Mouse (Mus musculus) heart, embryonic 13.5 days (tissue): ENCODE results near the gene Usmg5. TPM values are rescaled to one million over a fixed set of nuclear protein-coding genes. Genes with fewer than 3 reads are reported as not detected.

ENCODE experiments used
- ATAC-seq: fragments of 200-750 bp; cut with Nextera tagmentation; 2 replicates; pipeline ENCODE4 v1.8.0; 2017; ENCODE audit warnings: moderate TSS enrichment; ENCODE audit not compliant: insufficient number of reproducible peaks, low FRiP score, low TSS enrichment; ENCODE audit errors: extremely low read depth
- H3K27ac ChIP-seq: fragments of 300-500 bp; sonication (generic); replicated peaks from 2 replicates; pipeline ENCODE4 v1.5.1; 2015; ENCODE audit warnings: moderate library complexity, mild to moderate bottlenecking, inconsistent platforms
- H3K27me3 ChIP-seq: fragments of 300-500 bp; sonication (generic); replicated peaks from 2 replicates; pipeline ENCODE4 v1.6.1; 2015; ENCODE audit warnings: mild to moderate bottlenecking, inconsistent platforms
- H3K36me3 ChIP-seq: fragments of 300-500 bp; sonication (generic); 2 replicates; pipeline ENCODE4 v1.6.1; 2015; ENCODE audit warnings: mild to moderate bottlenecking, inconsistent platforms
- H3K4me1 ChIP-seq: fragments of 300-500 bp; sonication (generic); 2 replicates; pipeline ENCODE4 v1.6.1; 2015; ENCODE audit warnings: inconsistent platforms
- H3K4me2 ChIP-seq: fragments of 300-500 bp; sonication (generic); 2 replicates; pipeline ENCODE4 v1.6.1; 2015; ENCODE audit warnings: inconsistent platforms, mild to moderate bottlenecking, moderate library complexity
- H3K4me3 ChIP-seq: fragments of 300-500 bp; sonication (generic); 2 replicates; pipeline ENCODE4 v1.5.1; 2015; ENCODE audit warnings: moderate library complexity, mild to moderate bottlenecking, inconsistent platforms
- H3K9ac ChIP-seq: fragments of 300-500 bp; sonication (generic); 2 replicates; pipeline ENCODE4 v1.6.1; 2015; ENCODE audit warnings: inconsistent platforms, mild to moderate bottlenecking, moderate library complexity
- H3K9me3 ChIP-seq: fragments of 300-500 bp; sonication (generic); 2 replicates; pipeline ENCODE4 v1.6.1; 2016; ENCODE audit warnings: inconsistent platforms
- WGBS: fragments of 180-500 bp; shearing (Covaris S2); methylation state at CpG from one replicate; pipeline ENCODE4 v1.1.7; 2015; ENCODE audit warnings: mixed read lengths; 5-methylcytosine and 5-hydroxymethylcytosine counted together
- polyA plus RNA-seq: library from polyadenylated mRNA; unstranded; fragments of >200 nt; fragmentation: Nextera tagmentation; extraction: Ambion mirVana; gene quantifications from 2 replicates; pipeline ENCODE4 v1.2.1, GENCODE M21; 2015

Usmg5 gene
- polyA plus RNA-seq, 1 experiment from 2014 or later, result 2,381 TPM

DNA sequence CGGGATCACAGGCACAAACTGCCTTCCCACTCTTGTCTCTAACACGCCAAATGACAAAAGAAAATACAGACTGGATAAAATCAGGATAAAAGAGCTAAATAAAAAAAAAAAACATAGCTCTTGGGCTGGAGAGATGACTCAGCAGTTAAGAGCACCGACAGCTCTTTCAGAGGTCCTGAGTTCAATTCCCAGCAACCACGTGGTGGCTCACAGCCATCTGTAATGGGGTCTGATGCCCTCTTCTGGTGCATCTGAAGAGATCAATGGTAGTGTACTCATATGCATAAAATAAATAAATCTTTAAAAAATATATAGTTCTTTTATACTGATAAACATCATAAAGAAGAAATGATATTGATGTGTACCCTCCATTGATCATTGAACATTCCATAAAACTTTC, 37.5 kb downstream of the Usmg5 start:
- no peak for ATAC-seq

GRCm38 (mm10) chr19:47050271-47051032, 40.0 kb downstream of the Usmg5 start, which contains the start of gene Pcgf6:
TSS of gene Pcgf6 (minus strand) at chr19:47050906.
- no peaks in the 10 kb centered on the region for H3K27me3 ChIP-seq
- H3K9ac ChIP-seq, result peak within 1 kb of the TSS; percentile 91
- peak within 1 kb of the TSS; percentile 89 for H3K27ac ChIP-seq
- H3K4me2 ChIP-seq, result peak within 1 kb of the TSS; percentile 89
- peak within 1 kb of the TSS; percentile 89 for H3K4me3 ChIP-seq
- H3K36me3 ChIP-seq, result peaks cover 23% of the 10 kb centered on the region
- under 1% methylated on average over 75 of the region's 75 CpGs for WGBS
- H3K9me3 ChIP-seq, result no peaks in the 10 kb centered on the region
- peak; percentile 77 for ATAC-seq
- peaks cover 16% of the 10 kb centered on the region for H3K4me1 ChIP-seq

More for the DNA sequence above, 37.5 kb downstream of the Usmg5 start:
- Histone ChIP-seq H3K4me2 (no peak overlapping the region), H3K9me3 (no peaks in the 10 kb centered on the region), H3K4me3 (no peak overlapping the region), H3K4me1 (peaks cover 16% of the 10 kb centered on the region), H3K27me3 (no peaks in the 10 kb centered on the region), H3K36me3 (no peaks in the 10 kb centered on the region), H3K27ac (no peak overlapping the region), H3K9ac (no peak overlapping the region)
- WGBS, result 78% methylated on average over 4 of the region's 4 CpGs

DNA sequence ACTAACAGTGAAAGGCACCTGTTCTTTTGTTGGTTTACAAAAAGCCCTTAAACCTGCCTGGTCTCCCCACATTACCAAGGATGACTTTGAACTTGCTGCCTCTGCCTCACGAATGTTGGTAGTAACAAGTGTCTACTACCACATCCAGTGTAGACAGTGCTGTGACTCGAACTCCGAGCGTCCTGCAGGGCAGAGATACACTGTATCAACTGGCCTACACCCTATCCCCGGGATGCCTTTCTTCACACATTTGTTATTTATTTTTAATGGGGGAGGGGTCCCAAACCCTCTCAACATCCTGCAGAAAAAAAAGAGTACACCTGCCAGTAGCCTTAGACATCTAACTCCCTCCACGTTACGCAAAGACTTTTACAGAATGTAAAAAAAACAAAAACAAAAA, 40.6 kb downstream of the Usmg5 start:
- ATAC-seq, result no peak
- peak overlapping the region; percentile 89 for H3K4me3 ChIP-seq
- H3K27me3 ChIP-seq, result no peaks in the 10 kb centered on the region
- peaks cover 30% of the 10 kb centered on the region for H3K36me3 ChIP-seq
- H3K4me2 ChIP-seq, result peak overlapping the region; percentile 89
- H3K9me3 ChIP-seq, result no peaks in the 10 kb centered on the region
- WGBS, result 5% methylated on average over 7 of the region's 7 CpGs
- H3K4me1 ChIP-seq, result peaks cover 16% of the 10 kb centered on the region
- H3K9ac ChIP-seq, result peak overlapping the region; percentile 91
- no peak overlapping the region for H3K27ac ChIP-seq

GRCm38 (mm10) chr19:47049061-47049460, 41.4 kb downstream of the Usmg5 start:
- Histone ChIP-seq H3K27me3 (no peaks in the 10 kb centered on the region), H3K9ac (peak overlapping the region; percentile 91), H3K36me3 (peaks cover 34% of the 10 kb centered on the region), H3K4me2 (peak overlapping the region; percentile 89), H3K27ac (no peak overlapping the region), H3K4me3 (no peak overlapping the region), H3K4me1 (peaks cover 16% of the 10 kb centered on the region), H3K9me3 (no peaks in the 10 kb centered on the region)
- ATAC-seq, result no peak
- WGBS, result 68% methylated on average over 4 of the region's 4 CpGs

DNA sequence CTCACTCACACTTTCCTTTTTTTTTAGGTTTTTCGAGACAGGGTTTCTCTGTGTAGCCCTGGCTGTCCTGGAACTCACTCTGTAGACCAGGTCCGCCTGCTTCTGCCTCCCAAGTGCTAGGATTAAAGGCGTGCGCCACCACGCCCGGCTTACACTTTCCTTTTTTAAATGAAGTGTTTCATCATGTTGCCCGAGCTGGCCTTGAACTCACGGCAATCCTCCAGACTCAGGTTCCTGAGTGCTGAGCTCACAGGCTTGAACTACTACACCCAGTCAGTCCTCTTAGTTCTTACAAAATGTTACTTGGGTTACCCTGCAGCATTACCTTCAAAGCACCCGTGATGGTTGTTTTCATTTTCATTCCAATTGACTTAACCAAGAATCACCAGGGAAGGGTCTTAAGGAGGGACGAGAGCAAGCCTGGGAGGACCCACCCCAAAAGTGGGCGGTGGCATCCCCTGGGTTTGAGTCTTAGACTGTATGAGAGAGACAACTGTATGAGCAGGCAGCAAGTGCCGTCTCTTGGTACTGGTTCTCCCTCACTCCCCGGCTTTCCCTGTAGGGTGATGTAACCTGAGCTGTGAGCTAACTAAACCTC, 43.1 kb downstream of the Usmg5 start:
- no peak overlapping the region for H3K4me2 ChIP-seq
- no peak overlapping the region for H3K9ac ChIP-seq

DNA sequence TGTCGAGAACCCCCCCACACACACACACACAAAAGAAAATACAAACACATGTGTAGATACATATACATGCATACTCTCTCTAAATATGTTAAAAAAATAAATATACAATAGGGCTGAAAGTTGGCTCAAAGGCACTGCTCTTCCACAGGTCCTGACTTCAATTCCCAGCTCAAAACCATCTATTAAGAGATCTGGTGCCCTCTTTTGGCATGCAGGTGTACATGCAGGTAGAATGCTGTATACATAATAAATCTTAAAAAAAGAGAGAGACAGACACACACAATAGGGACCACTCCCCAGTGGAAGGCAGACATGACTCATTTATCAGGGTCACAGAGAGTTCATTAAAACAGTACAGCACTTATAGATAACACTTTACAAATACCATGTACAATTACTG, 44.1 kb downstream of the Usmg5 start:
- Histone ChIP-seq H3K36me3 (peaks cover 42% of the 10 kb centered on the region), H3K27ac (no peak overlapping the region), H3K9me3 (no peaks in the 10 kb centered on the region), H3K4me2 (no peak overlapping the region), H3K4me3 (no peak overlapping the region), H3K9ac (no peak overlapping the region), H3K27me3 (no peaks in the 10 kb centered on the region), H3K4me1 (peaks cover 16% of the 10 kb centered on the region)
- WGBS, result 100% methylated on average over 1 of the region's 1 CpGs
- no peak for ATAC-seq

More for the DNA sequence above, 43.1 kb downstream of the Usmg5 start:
- Histone ChIP-seq H3K27ac (no peak overlapping the region), H3K27me3 (no peaks in the 10 kb centered on the region), H3K9me3 (no peaks in the 10 kb centered on the region), H3K4me3 (no peak overlapping the region), H3K4me1 (peaks cover 16% of the 10 kb centered on the region), H3K36me3 (peaks cover 39% of the 10 kb centered on the region)
- no peak for ATAC-seq
- WGBS, result 82% methylated on average over 13 of the region's 13 CpGs

DNA sequence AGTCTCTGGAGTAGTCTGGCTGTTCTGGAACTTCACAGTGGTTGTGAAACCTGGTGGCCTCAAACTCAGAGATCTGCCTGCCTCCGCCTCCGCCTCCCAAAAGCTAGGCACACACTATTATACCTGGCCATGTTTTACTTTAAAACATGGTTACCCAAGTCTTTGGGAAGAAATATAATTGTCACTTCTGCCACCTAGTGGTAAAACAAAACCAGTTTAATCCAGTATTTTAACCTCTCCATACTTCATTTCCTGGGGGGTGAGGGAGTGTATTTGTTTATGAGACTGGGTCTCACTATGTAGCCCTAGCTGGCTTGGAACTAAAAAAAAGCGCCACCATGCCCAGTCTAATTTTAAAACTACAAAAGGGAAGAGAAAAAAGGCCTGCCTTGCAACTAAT, 46.8 kb downstream of the Usmg5 start:
- ATAC-seq, result no peak
- no peak overlapping the region for H3K27ac ChIP-seq
- peaks cover 56% of the 10 kb centered on the region for H3K36me3 ChIP-seq
- H3K9ac ChIP-seq, result no peak overlapping the region
- 80% methylated on average over 3 of the region's 3 CpGs for WGBS
- no peaks in the 10 kb centered on the region for H3K9me3 ChIP-seq
- no peak overlapping the region for H3K4me3 ChIP-seq
- H3K27me3 ChIP-seq, result no peaks in the 10 kb centered on the region
- no peaks in the 10 kb centered on the region for H3K4me1 ChIP-seq
- no peak overlapping the region for H3K4me2 ChIP-seq

DNA sequence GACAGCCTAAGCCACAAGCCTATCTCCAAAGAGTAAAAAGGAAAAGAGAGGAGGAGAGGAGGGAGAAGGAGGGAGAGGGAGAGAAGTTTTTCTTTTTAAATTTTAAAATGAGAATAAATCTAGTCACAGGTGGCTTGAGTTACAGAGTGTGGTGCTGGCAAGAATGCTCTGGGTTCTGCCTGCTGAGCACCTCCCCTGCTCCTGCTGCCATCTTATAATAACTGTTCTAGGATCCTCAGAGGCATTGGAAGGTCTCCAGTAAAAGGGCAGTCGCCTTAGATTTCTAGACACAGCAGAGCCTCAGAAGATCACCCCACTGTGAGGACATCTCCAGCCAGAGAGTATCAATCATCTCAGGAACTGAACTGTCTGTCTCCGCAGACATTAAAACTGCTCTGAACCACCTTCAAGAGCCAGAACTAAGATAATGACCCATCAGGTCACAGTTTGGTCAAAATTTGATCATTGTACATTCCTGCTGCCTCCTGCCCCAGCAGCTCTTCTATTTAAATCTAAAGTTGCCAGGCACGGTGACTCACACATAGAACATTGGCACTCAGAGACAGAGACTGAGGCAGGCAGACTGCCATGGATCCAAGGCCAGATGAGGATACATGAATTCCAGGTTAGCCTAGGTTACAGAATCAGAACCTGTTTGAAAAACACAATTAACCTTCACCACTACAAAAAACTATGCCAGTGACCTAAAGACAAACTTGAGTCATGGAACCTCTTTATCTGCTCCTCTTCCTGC, 49.5 kb downstream of the Usmg5 start:
- no peak overlapping the region for H3K27ac ChIP-seq
- H3K9me3 ChIP-seq, result no peaks in the 10 kb centered on the region
- no peak overlapping the region for H3K9ac ChIP-seq
- WGBS, result 77% methylated on average over 3 of the region's 3 CpGs
- no peaks in the 10 kb centered on the region for H3K27me3 ChIP-seq
- no peaks in the 10 kb centered on the region for H3K4me1 ChIP-seq
- H3K36me3 ChIP-seq, result peaks cover 58% of the 10 kb centered on the region
- H3K4me3 ChIP-seq, result no peak overlapping the region
- no peak for ATAC-seq
- no peak overlapping the region for H3K4me2 ChIP-seq

- Histone ChIP-seq H3K9me3 (no peaks in the 10 kb centered on the region), H3K4me3 (no peak overlapping the region), H3K27ac (no peak overlapping the region), H3K4me1 (no peaks in the 10 kb centered on the region), H3K4me2 (no peak overlapping the region), H3K9ac (no peak overlapping the region), H3K36me3 (peaks cover 66% of the 10 kb centered on the region), H3K27me3 (no peaks in the 10 kb centered on the region)
- ATAC-seq, result no peak
- 79% methylated on average over 3 of the region's 3 CpGs for WGBS
Observed at GRCm38 (mm10) chr19:47036596-47036995, 53.9 kb downstream of the Usmg5 start.

DNA sequence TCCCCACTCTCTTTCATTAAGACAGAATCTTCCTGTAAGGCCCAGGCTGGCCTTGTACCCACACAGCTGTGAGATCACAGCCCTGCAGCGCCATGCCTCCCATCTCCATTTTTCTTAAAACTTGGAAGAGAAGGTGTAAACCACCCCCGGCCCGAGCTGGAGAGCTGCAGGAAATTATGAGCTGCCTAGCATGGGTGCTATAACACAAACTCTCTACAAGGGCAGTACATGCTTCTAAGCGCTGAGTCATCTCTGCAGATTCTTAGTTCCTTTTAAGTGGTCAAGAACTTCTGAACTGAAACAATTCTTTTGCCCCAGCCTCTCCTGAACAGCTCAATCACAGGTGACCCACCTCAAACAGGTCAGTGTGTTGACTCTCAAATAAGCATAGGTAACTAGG, 55.5 kb downstream of the Usmg5 start:
- Histone ChIP-seq H3K27ac (no peak overlapping the region), H3K4me3 (no peak overlapping the region), H3K9me3 (no peaks in the 10 kb centered on the region), H3K4me2 (no peak overlapping the region), H3K27me3 (no peaks in the 10 kb centered on the region), H3K36me3 (peaks cover 65% of the 10 kb centered on the region), H3K9ac (no peak overlapping the region), H3K4me1 (no peaks in the 10 kb centered on the region)
- WGBS, result 83% methylated on average over 4 of the region's 4 CpGs
- ATAC-seq, result no peak
